Mouse (Mus musculus): Measurements from ENCODE around the gene Cacna1h. TPM values are rescaled to one million over a fixed set of nuclear protein-coding genes. Genes with fewer than 3 reads are reported as not detected.

The Cacna1h gene
- polyA plus RNA-seq, 1 experiment from 2014 or later = 13.8 TPM

DNA sequence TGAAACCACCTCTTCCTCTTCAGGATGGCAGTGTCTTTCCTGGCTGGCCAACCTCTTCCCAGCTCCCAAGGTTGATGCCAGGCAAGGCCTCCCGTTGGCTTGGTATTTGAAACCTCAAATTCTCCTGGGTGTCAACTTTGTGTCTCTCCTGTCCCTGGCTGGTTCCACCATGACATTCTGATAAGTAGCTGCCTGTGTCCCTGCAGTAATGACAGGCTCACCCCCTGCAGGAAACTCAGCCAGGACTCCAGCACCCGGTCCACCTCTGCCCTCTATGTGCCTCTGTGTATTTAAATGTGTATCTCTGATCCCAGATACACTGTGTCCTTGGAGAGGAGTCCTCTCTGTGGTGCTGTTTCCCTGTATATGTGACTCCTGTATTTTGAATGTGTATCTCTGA lies 32.7 kb upstream of the Cacna1h start:
- no peak overlapping the region for H3K9ac ChIP-seq (replicated peaks)
- no peaks in the 10 kb centered on the region for H3K36me3 ChIP-seq
- no peaks in the 10 kb centered on the region for H3K9me3 ChIP-seq
- WGBS = 90% methylated on average over 2 of the region's 2 CpGs
- H3K4me2 ChIP-seq (replicated peaks) = no peak overlapping the region
- H3K4me3 ChIP-seq = no peak overlapping the region
- H3K27me3 ChIP-seq = 0 out of 2 replicates have a peak, but pooled peaks cover 14% of the 10 kb centered on the region
- H3K27ac ChIP-seq (replicated peaks) = no peak overlapping the region
- H3K4me1 ChIP-seq = peaks cover 9% of the 10 kb centered on the region
- ATAC-seq (replicated peaks) = no peak

GRCm38 (mm10) chr17:25464091-25464490 lies 30.5 kb upstream of the Cacna1h start:
- Histone ChIP-seq H3K9me3 (no peaks in the 10 kb centered on the region), H3K9ac (replicated peaks) (no peak overlapping the region), H3K4me1 (peaks cover 9% of the 10 kb centered on the region), H3K4me3 (no peak overlapping the region), H3K27ac (replicated peaks) (no peak overlapping the region), H3K27me3 (0 out of 2 replicates have a peak, but pooled peaks cover 9% of the 10 kb centered on the region), H3K36me3 (no peaks in the 10 kb centered on the region), H3K4me2 (replicated peaks) (no peak overlapping the region)
- no peak for ATAC-seq (replicated peaks)
- 83% methylated on average over 4 of the region's 4 CpGs for WGBS

GRCm38 (mm10) chr17:25463326-25463945 lies 29.9 kb upstream of the Cacna1h start:
- Histone ChIP-seq H3K4me3 (no peak overlapping the region), H3K4me1 (peaks cover 9% of the 10 kb centered on the region), H3K27ac (replicated peaks) (no peak overlapping the region), H3K9me3 (no peaks in the 10 kb centered on the region), H3K36me3 (no peaks in the 10 kb centered on the region), H3K27me3 (0 out of 2 replicates have a peak, but pooled peaks cover 3% of the 10 kb centered on the region), H3K9ac (replicated peaks) (no peak overlapping the region), H3K4me2 (replicated peaks) (no peak overlapping the region)
- no peak for ATAC-seq (replicated peaks)
- 68% methylated on average over 4 of the region's 4 CpGs for WGBS

DNA sequence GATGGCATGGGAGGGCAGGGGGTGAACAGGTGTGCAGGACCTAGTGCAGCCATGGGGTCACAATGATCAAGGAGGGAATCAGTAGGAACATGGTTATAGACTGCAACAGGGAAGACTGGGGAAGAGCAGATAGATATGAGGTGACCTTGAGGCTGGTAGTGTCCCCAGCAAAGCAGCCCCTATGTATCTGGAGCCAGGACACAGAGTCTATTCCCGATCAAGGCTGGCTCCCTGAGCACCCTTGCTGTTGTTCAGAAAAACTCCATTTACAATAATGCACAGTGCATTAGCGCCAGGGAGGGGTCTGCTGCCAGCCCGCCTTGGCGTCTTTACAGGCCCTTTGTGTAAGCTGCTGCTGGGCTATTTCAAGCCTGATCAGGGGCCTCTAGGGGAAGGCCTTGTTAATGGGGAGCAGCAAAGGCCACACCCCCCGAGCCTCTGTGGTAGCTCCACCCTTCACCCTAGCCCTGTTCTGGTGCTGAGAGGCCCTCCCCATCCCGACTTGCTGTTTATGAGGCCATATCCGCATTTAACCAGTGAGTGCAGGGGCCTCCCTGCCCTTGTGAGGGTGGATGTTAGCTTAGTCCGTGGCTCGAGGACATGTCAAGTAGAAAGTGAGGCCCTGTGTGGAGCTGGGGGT lies 28.8 kb upstream of the Cacna1h start:
- Histone ChIP-seq H3K27me3 (no peaks in the 10 kb centered on the region), H3K4me1 (peaks cover 9% of the 10 kb centered on the region), H3K36me3 (no peaks in the 10 kb centered on the region), H3K9me3 (no peaks in the 10 kb centered on the region), H3K9ac (replicated peaks) (0 out of 2 replicates have a peak overlapping the region, but pooled peaks have one; percentile 19), H3K4me3 (no peak overlapping the region), H3K27ac (replicated peaks) (no peak overlapping the region), H3K4me2 (replicated peaks) (no peak overlapping the region)
- WGBS = 9% methylated on average over 9 of the region's 9 CpGs
- ATAC-seq (replicated peaks) = peak; percentile 78

GRCm38 (mm10) chr17:25456540-25456939 lies 23.0 kb upstream of the Cacna1h start:
- H3K4me2 ChIP-seq (replicated peaks) = no peak overlapping the region
- H3K27ac ChIP-seq (replicated peaks) = peak overlapping the region; percentile 15; the same call in 1 of the 2 replicates
- H3K4me3 ChIP-seq = no peak overlapping the region
- no peak overlapping the region for H3K9ac ChIP-seq (replicated peaks)
- ATAC-seq (replicated peaks) = peak; percentile 57
- no peaks in the 10 kb centered on the region for H3K4me1 ChIP-seq
- H3K9me3 ChIP-seq = no peaks in the 10 kb centered on the region
- no peaks in the 10 kb centered on the region for H3K36me3 ChIP-seq
- H3K27me3 ChIP-seq = no peaks in the 10 kb centered on the region
- WGBS = 57% methylated on average over 8 of the region's 8 CpGs

GRCm38 (mm10) chr17:25454272-25454671 lies 20.7 kb upstream of the Cacna1h start, which contains the start of gene Tekt4:
Tekt4 (plus strand) TSS chr17:25454615.
- no peaks in the 10 kb centered on the region for H3K27me3 ChIP-seq
- ATAC-seq (replicated peaks) = no peak
- WGBS = 59% methylated on average over 2 of the region's 2 CpGs
- no peak within 1 kb of the TSS for H3K27ac ChIP-seq (replicated peaks)
- no peak within 1 kb of the TSS for H3K4me3 ChIP-seq
- H3K4me1 ChIP-seq = no peaks in the 10 kb centered on the region
- H3K36me3 ChIP-seq = no peaks in the 10 kb centered on the region
- H3K4me2 ChIP-seq (replicated peaks) = no peak within 1 kb of the TSS
- no peaks in the 10 kb centered on the region for H3K9me3 ChIP-seq
- H3K9ac ChIP-seq (replicated peaks) = no peak within 1 kb of the TSS

DNA sequence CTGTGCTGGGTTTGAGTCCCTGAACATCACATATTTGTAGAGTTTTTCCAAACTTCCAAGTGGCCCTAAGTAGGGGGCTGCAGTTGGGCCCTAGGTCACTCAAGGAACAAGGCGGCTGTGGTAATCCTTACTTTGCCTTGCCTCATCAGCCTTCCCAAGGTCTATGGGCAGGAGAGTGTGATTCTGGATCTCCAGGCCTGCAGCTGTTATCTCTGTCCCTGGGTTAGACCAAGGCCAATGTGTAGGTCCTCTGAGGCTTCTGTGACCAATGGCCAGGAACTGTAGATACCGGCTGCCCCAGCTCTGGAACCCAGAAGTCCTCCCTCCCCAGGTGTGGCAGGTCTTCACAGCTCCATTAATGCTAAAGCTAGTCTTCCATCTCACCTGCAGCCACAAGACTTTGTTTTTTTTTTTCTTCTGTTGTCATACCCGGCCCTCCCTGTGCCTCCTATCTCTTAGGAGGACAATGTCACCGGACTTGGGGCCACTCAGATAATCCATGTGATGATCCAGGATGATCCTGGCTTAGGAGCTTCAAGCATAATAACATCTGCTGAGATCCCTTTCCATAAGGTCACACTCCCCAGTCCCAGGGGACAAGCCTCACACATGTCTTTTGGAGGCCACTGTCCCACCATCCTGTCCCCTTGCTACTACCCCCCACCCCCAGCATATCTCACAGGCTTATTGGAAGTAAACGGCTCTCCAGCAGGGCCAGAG lies 18.8 kb upstream of the Cacna1h start:
- H3K4me3 ChIP-seq = no peak overlapping the region
- H3K36me3 ChIP-seq = no peaks in the 10 kb centered on the region
- no peaks in the 10 kb centered on the region for H3K27me3 ChIP-seq
- H3K4me1 ChIP-seq = no peaks in the 10 kb centered on the region
- no peak for ATAC-seq (replicated peaks)
- no peak overlapping the region for H3K4me2 ChIP-seq (replicated peaks)
- H3K27ac ChIP-seq (replicated peaks) = no peak overlapping the region
- H3K9ac ChIP-seq (replicated peaks) = no peak overlapping the region
- 82% methylated on average over 5 of the region's 5 CpGs for WGBS
- H3K9me3 ChIP-seq = no peaks in the 10 kb centered on the region

- ATAC-seq (replicated peaks) = no peak
- H3K4me1 ChIP-seq = no peaks in the 10 kb centered on the region
- no peaks in the 10 kb centered on the region for H3K9me3 ChIP-seq
- no peak overlapping the region for H3K4me3 ChIP-seq
- H3K9ac ChIP-seq (replicated peaks) = no peak overlapping the region
- H3K27ac ChIP-seq (replicated peaks) = no peak overlapping the region
- H3K4me2 ChIP-seq (replicated peaks) = no peak overlapping the region
- 63% methylated on average over 4 of the region's 4 CpGs for WGBS
- no peaks in the 10 kb centered on the region for H3K36me3 ChIP-seq
- no peaks in the 10 kb centered on the region for H3K27me3 ChIP-seq
These were observed 16.7 kb upstream of the Cacna1h start for GRCm38 (mm10) chr17:25450329-25450728.

DNA sequence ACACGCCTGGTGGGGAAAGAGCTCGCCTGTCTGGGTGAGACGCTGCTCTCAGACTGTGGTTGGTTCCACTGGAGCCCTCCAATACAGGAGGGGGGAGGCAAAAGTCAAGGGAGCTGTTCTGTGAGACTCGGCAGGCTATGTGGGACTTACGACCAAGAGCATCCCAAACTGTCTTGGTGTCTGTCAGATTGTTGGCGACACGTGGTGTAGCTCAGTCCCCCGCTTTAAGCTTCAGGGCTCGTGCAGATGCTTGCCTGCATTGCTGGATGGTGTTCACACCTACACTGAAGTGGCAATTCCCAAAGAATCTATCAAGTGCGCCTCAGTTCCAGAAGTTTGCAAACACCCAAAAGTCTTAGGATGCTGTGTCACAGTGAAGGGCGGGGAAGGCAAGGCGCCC lies 14.3 kb upstream of the Cacna1h start:
- no peak for ATAC-seq (replicated peaks)
- Histone ChIP-seq H3K27ac (replicated peaks) (no peak overlapping the region), H3K4me2 (replicated peaks) (no peak overlapping the region), H3K36me3 (no peaks in the 10 kb centered on the region), H3K27me3 (no peaks in the 10 kb centered on the region), H3K9ac (replicated peaks) (no peak overlapping the region), H3K9me3 (no peaks in the 10 kb centered on the region), H3K4me3 (no peak overlapping the region), H3K4me1 (no peaks in the 10 kb centered on the region)
- 83% methylated on average over 12 of the region's 12 CpGs for WGBS

DNA sequence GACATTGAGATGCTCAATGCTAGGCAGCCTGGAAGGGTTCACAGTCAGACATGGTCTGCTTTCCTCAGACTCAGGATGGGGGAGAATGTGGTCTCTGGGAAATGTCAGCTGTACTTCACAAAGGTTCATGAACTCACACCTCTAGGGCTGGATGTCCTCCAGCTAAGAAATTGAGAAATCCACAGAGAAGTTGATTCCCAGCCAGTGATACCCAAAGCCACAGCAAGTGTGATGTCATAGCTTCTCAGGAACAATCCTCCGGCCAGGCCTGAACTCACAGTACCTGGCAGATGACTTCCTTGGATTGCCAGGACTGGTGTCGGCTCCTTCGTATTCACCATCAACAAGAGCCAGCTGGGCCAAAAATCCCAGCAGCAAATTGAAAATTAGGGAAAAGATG lies 12.3 kb upstream of the Cacna1h start:
- ATAC-seq (replicated peaks) = no peak

GRCm38 (mm10) chr17:25445074-25445473 lies 11.5 kb upstream of the Cacna1h start:
- no peaks in the 10 kb centered on the region for H3K4me1 ChIP-seq
- H3K27ac ChIP-seq (replicated peaks) = no peak overlapping the region
- no peak overlapping the region for H3K4me2 ChIP-seq (replicated peaks)
- 75% methylated on average over 4 of the region's 4 CpGs for WGBS
- no peak overlapping the region for H3K4me3 ChIP-seq
- H3K27me3 ChIP-seq = no peaks in the 10 kb centered on the region
- H3K36me3 ChIP-seq = no peaks in the 10 kb centered on the region
- no peak overlapping the region for H3K9ac ChIP-seq (replicated peaks)
- no peaks in the 10 kb centered on the region for H3K9me3 ChIP-seq
- ATAC-seq (replicated peaks) = no peak

More for the DNA sequence above, 12.3 kb upstream of the Cacna1h start:
- no peaks in the 10 kb centered on the region for H3K9me3 ChIP-seq
- H3K27ac ChIP-seq (replicated peaks) = no peak overlapping the region
- 68% methylated on average over 3 of the region's 3 CpGs for WGBS
- no peaks in the 10 kb centered on the region for H3K27me3 ChIP-seq
- H3K9ac ChIP-seq (replicated peaks) = no peak overlapping the region
- H3K4me1 ChIP-seq = no peaks in the 10 kb centered on the region
- H3K4me2 ChIP-seq (replicated peaks) = no peak overlapping the region
- no peaks in the 10 kb centered on the region for H3K36me3 ChIP-seq
- no peak overlapping the region for H3K4me3 ChIP-seq

DNA sequence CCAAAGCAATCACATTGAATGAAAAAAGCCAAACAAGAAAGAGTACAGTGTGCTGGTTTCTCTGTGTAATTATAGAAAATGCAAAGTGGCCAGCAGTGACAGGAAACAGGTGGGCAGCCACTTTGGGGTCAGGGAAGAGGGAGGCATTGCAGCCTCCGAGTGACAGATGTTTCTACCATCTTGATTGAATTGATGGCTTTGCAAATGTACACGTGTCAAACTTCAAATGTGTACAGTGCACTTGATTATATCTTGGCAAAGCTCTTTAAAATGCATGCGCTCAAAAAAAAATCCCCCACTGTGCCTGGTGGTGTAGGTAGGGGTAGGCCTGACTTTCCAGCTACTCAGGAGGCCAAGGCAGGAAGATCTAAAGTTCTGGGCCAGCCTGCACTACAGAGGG lies 9.3 kb upstream of the Cacna1h start:
- no peak overlapping the region for H3K4me3 ChIP-seq
- H3K4me2 ChIP-seq (replicated peaks) = no peak overlapping the region
- no peaks in the 10 kb centered on the region for H3K9me3 ChIP-seq
- ATAC-seq (replicated peaks) = no peak
- H3K36me3 ChIP-seq = no peaks in the 10 kb centered on the region
- 57% methylated on average over 3 of the region's 3 CpGs for WGBS
- no peaks in the 10 kb centered on the region for H3K4me1 ChIP-seq
- H3K27ac ChIP-seq (replicated peaks) = no peak overlapping the region
- H3K9ac ChIP-seq (replicated peaks) = no peak overlapping the region
- no peaks in the 10 kb centered on the region for H3K27me3 ChIP-seq

Measured in forebrain, embryonic 15.5 days (tissue).